Mouse (Mus musculus) heart, adult 2 months (tissue): ENCODE measurements around the gene Mapk7.

Source experiments
- CTCF ChIP-seq: fragments of 200-600 bp; IDR thresholded peaks from 2 replicates; pipeline ENCODE4 v1.8.1; 2022; ENCODE audit warnings: antibody characterized with exemption, mild to moderate bottlenecking, moderate library complexity
- EP300 ChIP-seq: fragments of 200-500 bp; IDR thresholded peaks from 2 replicates; pipeline ENCODE4 v1.6.1; 2011; ENCODE audit warnings: low read depth, low read length, control low read depth; ENCODE audit not compliant: insufficient read depth
- POLR2A ChIP-seq: fragments of 200-500 bp; IDR thresholded peaks from 2 replicates; pipeline ENCODE4 v1.6.1; 2011; ENCODE audit warnings: mild to moderate bottlenecking, low read depth, low read length, control low read depth; ENCODE audit not compliant: insufficient read depth

DNA sequence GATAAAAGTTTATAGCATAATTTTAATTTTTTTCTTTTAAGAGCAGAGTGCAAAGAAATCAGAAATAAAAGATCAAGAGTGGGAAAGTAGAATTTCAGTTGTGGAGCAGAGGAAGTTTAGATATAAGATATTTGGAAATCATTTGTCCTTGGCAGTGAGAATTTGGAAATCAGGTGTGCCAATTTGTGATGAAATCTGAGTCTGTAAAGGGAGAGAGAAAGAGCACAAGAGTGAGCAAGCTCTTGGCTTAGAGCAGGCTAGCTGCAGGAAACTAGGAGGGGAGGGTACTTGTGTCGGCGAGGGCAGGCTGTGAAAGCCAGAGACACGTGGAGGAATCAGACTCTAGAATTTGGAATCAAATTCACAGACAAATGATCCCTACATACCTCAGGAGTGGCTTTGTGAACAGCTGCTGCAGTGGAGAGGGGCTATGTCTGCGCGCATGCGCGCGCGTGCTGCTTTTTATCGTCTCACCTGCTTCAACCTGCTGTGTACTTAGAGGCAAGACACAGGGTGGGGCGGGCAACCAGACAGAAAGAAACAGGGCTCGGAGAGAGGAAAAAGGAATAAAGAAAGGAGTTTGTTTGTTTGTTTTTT is 17.3 kb downstream of the Mapk7 start:
- TF ChIP-seq CTCF (no peak), POLR2A (no peak), EP300 (no peak)
